Comparison of ENCODE assay signal across 19 mouse cellular contexts in genomic region chr3:153599179-153599578, GRCm38 (mm10).
DNase-seq lines count a peak whose midpoint lies in the region; ATAC-seq and TF ChIP-seq lines count a peak whose summit lies in the region.
"Had no signal": no experiment of that assay in that cellular context is flagged by ENCODE, and none has a peak within 500 bp of the region (broad histone marks: within the 10 kb centered on the region; RNA-seq: fewer than 3 reads in every experiment).

No protein-coding gene starts in this region.

- H3K4me1 ChIP-seq in G1E (ENCODE audit: insufficient read depth, low read depth, low read length) = peaks cover 14% of the 10 kb centered on the region
- H3K4me1 ChIP-seq: embryonic facial prominence, embryonic 15.5 days had no signal

- H3K4me3 ChIP-seq in layer of hippocampus, adult 2 months = no peak overlapping the region
- H3K4me3 ChIP-seq in G1E (ENCODE audit: low read depth, low read length) = no peak overlapping the region
- H3K4me3 ChIP-seq: embryonic facial prominence, embryonic 12.5 days; embryonic facial prominence, embryonic 15.5 days; heart, adult 2 months; heart, embryonic 10.5 days; heart, embryonic 13.5 days had no signal

- H3K9me3 ChIP-seq in G1E (replicated peaks) = no peaks in the 10 kb centered on the region
- H3K9me3 ChIP-seq: embryonic facial prominence, embryonic 12.5 days; embryonic facial prominence, embryonic 15.5 days; heart, embryonic 10.5 days; heart, embryonic 13.5 days had no signal

- peaks cover 44% of the 10 kb centered on the region for H3K36me3 ChIP-seq in G1E (replicated peaks)
- H3K36me3 ChIP-seq: embryonic facial prominence, embryonic 12.5 days; embryonic facial prominence, embryonic 15.5 days; heart, embryonic 10.5 days; heart, embryonic 13.5 days had no signal

- DNase-seq in layer of hippocampus, adult 2 months (ENCODE audit: low spot score in 2 of 2) = no peak
- DNase-seq in layer of hippocampus, adult 9-10 months (ENCODE audit: low spot score) = no peak
- DNase-seq in G1E (ENCODE audit: low spot score) = no peak
- no peak for DNase-seq in frontal cortex, postnatal 25 days (ENCODE audit: low spot score in 2 of 2)
- no peak for DNase-seq in T-cell, adult 2 months (ENCODE audit: low spot score)
- DNase-seq: adrenal gland, postnatal 10 days; adrenal gland, postnatal 36 days; gastrocnemius, postnatal 36 days; heart, adult 2 months; heart, postnatal 14 days; heart, postnatal 4 days had no signal

- no peak for TF ChIP-seq CTCF in layer of hippocampus, adult 2 months (conservative IDR thresholded peaks at IDR 0.05)
- TF ChIP-seq CTCF in G1E (IDR thresholded peaks at IDR 0.05; ENCODE audit: low read depth, low read length) = no peak

- peak; percentile 73 for ATAC-seq in G1E (ENCODE audit: extremely low read depth, insufficient number of reproducible peaks, low FRiP score, poor library complexity, severe bottlenecking)
- ATAC-seq in common myeloid progenitor, adult 5-6 weeks (replicated peaks; ENCODE audit: low read depth, poor library complexity, severe bottlenecking) = peak; percentile 60
- ATAC-seq: inflammation-experienced regulatory T-cells, adult 6 months had no signal

- no peaks in the 10 kb centered on the region for H3K27me3 ChIP-seq in G1E (ENCODE audit: insufficient read depth, low read length)
- H3K27me3 ChIP-seq: embryonic facial prominence, embryonic 12.5 days; embryonic facial prominence, embryonic 15.5 days; heart, embryonic 13.5 days had no signal

- H3K27ac ChIP-seq in layer of hippocampus, adult 2 months = peak overlapping the region; percentile 94
- H3K27ac ChIP-seq: embryonic facial prominence, embryonic 12.5 days; embryonic facial prominence, embryonic 15.5 days; heart, adult 2 months; heart, embryonic 10.5 days; heart, embryonic 13.5 days; hindbrain, embryonic 14.5 days; hindbrain, postnatal 0 days had no signal
